Mouse (Mus musculus) intestine, postnatal 0 days (tissue): ENCODE measurements around the gene Ptges3l. TPM values are rescaled to one million over a fixed set of nuclear protein-coding genes. Genes with fewer than 3 reads are reported as not detected.
A peak's percentile ranks its signal among the peaks of the same experiment; 100 is the strongest.
"Not testable (repeated sequence)": the region's sequence is repeated elsewhere in the genome, so short reads cannot be mapped to it uniquely, and the experiment has no call there.

Experiments
- ATAC-seq: fragments of 200-750 bp; cut with Nextera tagmentation; 2 replicates; pipeline ENCODE4 v1.8.0; 2017; ENCODE audit warnings: mild to moderate bottlenecking, moderate TSS enrichment, moderate library complexity
- H3K27ac ChIP-seq: fragments of 300-500 bp; sonication (generic); 2 replicates; pipeline ENCODE4 v1.5.1; 2014; ENCODE audit warnings: mild to moderate bottlenecking, low read depth, low read length, moderate library complexity
- H3K27me3 ChIP-seq: fragments of 300-500 bp; sonication (generic); replicated peaks from 2 replicates; pipeline ENCODE4 v1.6.1; 2014; ENCODE audit warnings: low read length, mixed read lengths; ENCODE audit not compliant: control insufficient read depth, insufficient read depth
- H3K36me3 ChIP-seq: fragments of 300-500 bp; sonication (generic); 2 replicates; pipeline ENCODE4 v1.6.1; 2014; ENCODE audit warnings: mild to moderate bottlenecking, moderate library complexity; ENCODE audit not compliant: control insufficient read depth, insufficient read depth
- H3K4me1 ChIP-seq: fragments of 300-500 bp; sonication (generic); replicated peaks from 2 replicates; pipeline ENCODE4 v1.6.1; 2014; ENCODE audit warnings: antibody characterized with exemption, low read length, mixed read lengths; ENCODE audit not compliant: control insufficient read depth, insufficient read depth
- H3K4me2 ChIP-seq: fragments of 300-500 bp; sonication (generic); replicated peaks from 2 replicates; pipeline ENCODE4 v1.6.1; 2014; ENCODE audit warnings: low read depth, mild to moderate bottlenecking, moderate library complexity
- H3K4me3 ChIP-seq: fragments of 300-500 bp; sonication (generic); 2 replicates; pipeline ENCODE4 v1.5.1; 2014; ENCODE audit warnings: low read depth, low read length
- H3K9ac ChIP-seq: fragments of 300-500 bp; sonication (generic); 2 replicates; pipeline ENCODE4 v1.6.1; 2014; ENCODE audit warnings: mild to moderate bottlenecking, low read depth, low read length
- H3K9me3 ChIP-seq: fragments of 300-500 bp; sonication (generic); 2 replicates; pipeline ENCODE4 v1.6.1; 2016; ENCODE audit warnings: mixed run types; ENCODE audit not compliant: control insufficient read depth
- CTCF ChIP-seq: sonication (generic); IDR thresholded peaks from 2 replicates; pipeline ENCODE4 v1.5.1; 2016; ENCODE audit warnings: low read depth, mild to moderate bottlenecking, control low read depth, antibody characterized with exemption, moderate library complexity
- WGBS: fragments of 180-500 bp; shearing (Covaris S2); extraction: QIAGEN DNeasy Blood & Tissue Kit; methylation state at CpG from one replicate; pipeline ENCODE4 v1.1.7; 2014; 5-methylcytosine and 5-hydroxymethylcytosine counted together
- polyA plus RNA-seq: library from polyadenylated mRNA; unstranded; fragments of >200 nt; fragmentation: Nextera tagmentation; extraction: Ambion mirVana; gene quantifications from 2 replicates; pipeline ENCODE4 v1.2.1, GENCODE M21; 2015

Gene Ptges3l
- polyA plus RNA-seq, 1 experiment from 2014 or later: 7.0 TPM

GRCm38 (mm10) chr11:101469155-101469554 is 44.0 kb upstream of the Ptges3l start:
- H3K36me3 ChIP-seq: no peaks in the 10 kb centered on the region
- no peak for ATAC-seq
- H3K9ac ChIP-seq: no peak overlapping the region
- H3K4me1 ChIP-seq: 0 out of 2 replicates have a peak, but pooled peaks cover 6% of the 10 kb centered on the region
- H3K27ac ChIP-seq: no peak overlapping the region
- H3K27me3 ChIP-seq: no peaks in the 10 kb centered on the region
- no peak overlapping the region for H3K4me3 ChIP-seq
- no peaks in the 10 kb centered on the region for H3K9me3 ChIP-seq
- H3K4me2 ChIP-seq: peak overlapping the region; percentile 99
- 60% methylated on average over 4 of the region's 4 CpGs for WGBS
- no peak for TF ChIP-seq CTCF

GRCm38 (mm10) chr11:101468731-101469130 is 43.6 kb upstream of the Ptges3l start:
- WGBS: 7% methylated on average over 13 of the region's 13 CpGs

GRCm38 (mm10) chr11:101468263-101468688 is 43.1 kb upstream of the Ptges3l start:
- Histone ChIP-seq H3K27me3 (no peaks in the 10 kb centered on the region), H3K4me1 (0 out of 2 replicates have a peak, but pooled peaks cover 7% of the 10 kb centered on the region), H3K9me3 (no peaks in the 10 kb centered on the region), H3K4me3 (peak overlapping the region; percentile 76), H3K27ac (peak overlapping the region; percentile 68), H3K36me3 (no peaks in the 10 kb centered on the region), H3K9ac (peak overlapping the region; percentile 68), H3K4me2 (peak overlapping the region; percentile 99)
- WGBS: 2% methylated on average over 28 of the region's 31 CpGs
- ATAC-seq: no peak; the same call in 1 of the 2 replicates
- no peak for TF ChIP-seq CTCF

More at GRCm38 (mm10) chr11:101468731-101469130, 43.6 kb upstream of the Ptges3l start:
- no peak for ATAC-seq
- H3K27ac ChIP-seq: peak overlapping the region; percentile 68; the same call in 1 of the 2 replicates
- 0 out of 2 replicates have a peak, but pooled peaks cover 7% of the 10 kb centered on the region for H3K4me1 ChIP-seq
- H3K9ac ChIP-seq: peak overlapping the region; percentile 68; the same call in 1 of the 2 replicates
- H3K36me3 ChIP-seq: no peaks in the 10 kb centered on the region
- peak overlapping the region; percentile 76 for H3K4me3 ChIP-seq
- peak overlapping the region; percentile 99 for H3K4me2 ChIP-seq
- no peak for TF ChIP-seq CTCF
- no peaks in the 10 kb centered on the region for H3K9me3 ChIP-seq
- H3K27me3 ChIP-seq: no peaks in the 10 kb centered on the region

GRCm38 (mm10) chr11:101467477-101468262 is 42.5 kb upstream of the Ptges3l start:
- peak; percentile 58 for ATAC-seq
- WGBS: under 1% methylated on average over 46 of the region's 54 CpGs

GRCm38 (mm10) chr11:101466552-101466950 is 41.4 kb upstream of the Ptges3l start:
- not testable (repeated sequence) for H3K9ac ChIP-seq, H3K27me3 ChIP-seq, H3K9me3 ChIP-seq, H3K4me1 ChIP-seq, H3K27ac ChIP-seq, H3K36me3 ChIP-seq, ATAC-seq
- Histone ChIP-seq H3K4me2 (peak overlapping the region; percentile 94), H3K4me3 (peak overlapping the region; percentile 82; the same call in 1 of the 2 replicates)
- 58% methylated on average over 5 of the region's 5 CpGs for WGBS

More at GRCm38 (mm10) chr11:101467477-101468262, 42.5 kb upstream of the Ptges3l start:
- H3K9ac ChIP-seq: peak overlapping the region; percentile 68
- no peaks in the 10 kb centered on the region for H3K9me3 ChIP-seq
- H3K36me3 ChIP-seq: peaks cover 1% of the 10 kb centered on the region; the same call in 1 of the 2 replicates
- H3K4me3 ChIP-seq: peak overlapping the region; percentile 76
- H3K4me1 ChIP-seq: 0 out of 2 replicates have a peak, but pooled peaks cover 7% of the 10 kb centered on the region
- TF ChIP-seq CTCF: peak; percentile 82
- peak overlapping the region; percentile 99 for H3K4me2 ChIP-seq
- H3K27ac ChIP-seq: peak overlapping the region; percentile 68
- H3K27me3 ChIP-seq: no peaks in the 10 kb centered on the region

GRCm38 (mm10) chr11:101465869-101466551 is 40.9 kb upstream of the Ptges3l start, which contains the start of gene Vat1:
Gene Vat1 (minus strand): TSS chr11:101466230.
- H3K4me1 ChIP-seq: 0 out of 2 replicates have a peak, but pooled peaks cover 7% of the 10 kb centered on the region
- peak within 1 kb of the TSS; percentile 82 for H3K4me3 ChIP-seq
- peak within 1 kb of the TSS; percentile 93 for H3K27ac ChIP-seq
- no peaks in the 10 kb centered on the region for H3K9me3 ChIP-seq
- peak; percentile 25; the same call in 1 of the 2 replicates for ATAC-seq
- H3K27me3 ChIP-seq: no peaks in the 10 kb centered on the region
- peak within 1 kb of the TSS; percentile 94 for H3K4me2 ChIP-seq
- peak; percentile 11; the same call in 1 of the 2 replicates for TF ChIP-seq CTCF
- peaks cover 15% of the 10 kb centered on the region for H3K36me3 ChIP-seq
- peak within 1 kb of the TSS; percentile 71 for H3K9ac ChIP-seq
- under 1% methylated on average over 57 of the region's 60 CpGs for WGBS
